Mouse (Mus musculus): ENCODE results near the gene Actb.

Actb gene

GRCm38 (mm10) chr5:142879318-142880175 is 27.0 kb downstream of the Actb start:
- peak; percentile 77 for DNase-seq (ENCODE audit: low read depth, low spot score)

- DNase-seq (ENCODE audit: low read depth, low spot score) = no peak
Measured at GRCm38 (mm10) chr5:142878570-142878969, 28.0 kb downstream of the Actb start.

- peak; percentile 82 for DNase-seq (ENCODE audit: low read depth, low spot score)
Measured at GRCm38 (mm10) chr5:142877337-142878280, 28.9 kb downstream of the Actb start.

- DNase-seq (ENCODE audit: low read depth, low spot score) = no peak
Measured at GRCm38 (mm10) chr5:142876896-142877295, 29.7 kb downstream of the Actb start.

GRCm38 (mm10) chr5:142875513-142875905 is 31.0 kb downstream of the Actb start:
- no peak for DNase-seq (ENCODE audit: low read depth, low spot score)

- DNase-seq (ENCODE audit: low read depth, low spot score) = no peak
Measured at GRCm38 (mm10) chr5:142874791-142875512, 31.6 kb downstream of the Actb start.

- no peak for DNase-seq (ENCODE audit: low read depth, low spot score)
Measured at GRCm38 (mm10) chr5:142873718-142874117, 32.8 kb downstream of the Actb start.

- no peak for DNase-seq (ENCODE audit: low read depth, low spot score)
Measured at GRCm38 (mm10) chr5:142871765-142872164, 34.8 kb downstream of the Actb start.

GRCm38 (mm10) chr5:142869463-142869862 is 37.1 kb downstream of the Actb start:
- no peak for DNase-seq (ENCODE audit: low read depth, low spot score)

- no peak for DNase-seq (ENCODE audit: low read depth, low spot score)
Measured at GRCm38 (mm10) chr5:142857763-142858229, 48.8 kb downstream of the Actb start.

GRCm38 (mm10) chr5:142856408-142856807 is 50.1 kb downstream of the Actb start:
- no peak for DNase-seq (ENCODE audit: low read depth, low spot score)

- DNase-seq (ENCODE audit: low read depth, low spot score) = peak; percentile 46
Measured at GRCm38 (mm10) chr5:142854877-142855276, 51.7 kb downstream of the Actb start.

- DNase-seq (ENCODE audit: low read depth, low spot score) = no peak
Measured at GRCm38 (mm10) chr5:142853585-142853984, 53.0 kb downstream of the Actb start.
